In the genomic region with DNA sequence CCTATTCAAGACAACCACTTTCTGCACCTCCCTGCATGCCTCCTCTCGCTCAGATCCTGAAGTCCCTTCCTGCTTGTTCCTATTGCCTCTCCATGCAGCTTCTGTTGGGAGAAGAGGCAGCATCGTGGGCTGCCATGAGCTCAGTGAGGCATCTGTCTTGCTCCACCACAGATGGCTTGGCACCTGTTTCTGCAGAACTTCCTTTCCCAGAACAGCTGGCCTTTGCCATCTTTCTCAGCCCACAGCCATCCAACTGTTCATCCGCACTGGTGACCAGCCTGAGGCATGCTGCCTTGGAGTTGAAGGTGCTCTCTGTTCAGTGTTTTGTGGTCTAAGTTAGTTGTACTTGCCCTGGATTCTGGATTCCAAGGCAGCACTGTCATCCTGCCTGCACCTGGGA, we compare ENCODE assay signal across 11 mouse cellular contexts.
DNase-seq lines count a peak whose midpoint lies in the region; ATAC-seq and TF ChIP-seq lines count a peak whose summit lies in the region.
"Had no signal": no experiment of that assay in that cellular context is flagged by ENCODE, and none has a peak within 500 bp of the region (broad histone marks: within the 10 kb centered on the region; RNA-seq: fewer than 3 reads in every experiment).

No protein-coding gene starts in this region.

- no peak overlapping the region for H3K4me2 ChIP-seq in hindbrain, embryonic 11.5 days (replicated peaks; ENCODE audit: low read depth, low read length)
- H3K4me2 ChIP-seq: heart, embryonic 15.5 days; kidney, embryonic 15.5 days had no signal

- 86% methylated on average over 3 of the region's 3 CpGs for WGBS in hindbrain, embryonic 10.5 days
- WGBS in hindbrain, embryonic 11.5 days, result 84% methylated on average over 3 of the region's 3 CpGs

- H3K9me3 ChIP-seq in hindbrain, embryonic 10.5 days, result no peaks in the 10 kb centered on the region
- no peaks in the 10 kb centered on the region for H3K9me3 ChIP-seq in hindbrain, embryonic 11.5 days (ENCODE audit: control insufficient read depth, low read length)
- H3K9me3 ChIP-seq: heart, embryonic 15.5 days had no signal

- intact Hi-C loops in left cerebral cortex, adult 2 months (cut with DNase I), result loop anchor here (5.0 kb wide), 3 partner anchors 204 to 561 kb away; a partner anchor contains a TSS
- intact Hi-C loops in gastrocnemius, adult 2 months (cut with DNase I), result no loop called here

- H3K4me1 ChIP-seq in hindbrain, embryonic 10.5 days (replicated peaks), result peaks cover 11% of the 10 kb centered on the region; the same call in 1 of the 2 replicates
- H3K4me1 ChIP-seq in hindbrain, embryonic 11.5 days (replicated peaks; ENCODE audit: control insufficient read depth, insufficient read depth, low read length), result no peaks in the 10 kb centered on the region
- H3K4me1 ChIP-seq: kidney, embryonic 15.5 days had no signal

- no peak for ATAC-seq in hindbrain, embryonic 11.5 days (ENCODE audit: low FRiP score)
- ATAC-seq in granulocyte monocyte progenitor cell, adult 5-6 weeks (replicated peaks; ENCODE audit: poor library complexity, severe bottlenecking), result no peak

- no peak for DNase-seq in hindbrain, embryonic 10.5 days (ENCODE audit: low spot score)
- no peak for DNase-seq in hindbrain, embryonic 11.5 days (ENCODE audit: low spot score)
- DNase-seq in frontal cortex, postnatal 14 days (ENCODE audit: low spot score in 2 of 2), result peak; percentile 27 to 28
- DNase-seq in left cerebral cortex, adult 2 months (ENCODE audit: extremely low spot score in 1 of 2, low spot score in 2 of 2), result peak; percentile 21 to 72
- peak; percentile 54 to 63 for DNase-seq in right cerebral cortex, postnatal 36 days (ENCODE audit: low spot score in 2 of 2)
- no peak for DNase-seq in lung, postnatal 10 days
- no peak for DNase-seq in gastrocnemius, adult 2 months
- DNase-seq: midbrain, embryonic 14.5 days had no signal

- H3K27me3 ChIP-seq in hindbrain, embryonic 10.5 days (ENCODE audit: insufficient read depth, poor library complexity, severe bottlenecking), result no peaks in the 10 kb centered on the region
- H3K27me3 ChIP-seq in hindbrain, embryonic 11.5 days (ENCODE audit: control insufficient read depth, insufficient read depth, low read length), result no peaks in the 10 kb centered on the region
- H3K27me3 ChIP-seq: heart, embryonic 15.5 days; kidney, embryonic 15.5 days had no signal

- no peaks in the 10 kb centered on the region for H3K36me3 ChIP-seq in hindbrain, embryonic 10.5 days
- no peaks in the 10 kb centered on the region for H3K36me3 ChIP-seq in hindbrain, embryonic 11.5 days (ENCODE audit: control insufficient read depth, insufficient read depth, low read length)
- H3K36me3 ChIP-seq: heart, embryonic 15.5 days; kidney, embryonic 15.5 days had no signal

- H3K4me3 ChIP-seq in hindbrain, embryonic 10.5 days, result no peak overlapping the region
- no peak overlapping the region for H3K4me3 ChIP-seq in hindbrain, embryonic 11.5 days (ENCODE audit: low read depth, low read length)
- no peak overlapping the region for H3K4me3 ChIP-seq in left cerebral cortex, adult 2 months
- no peak overlapping the region for H3K4me3 ChIP-seq in gastrocnemius, adult 2 months
- H3K4me3 ChIP-seq: heart, embryonic 15.5 days; kidney, embryonic 15.5 days had no signal

- TF ChIP-seq CTCF in left cerebral cortex, adult 2 months (IDR thresholded peaks at IDR 0.05), result no peak
- no peak for TF ChIP-seq CTCF in gastrocnemius, adult 2 months (IDR thresholded peaks at IDR 0.05)

- H3K9ac ChIP-seq in hindbrain, embryonic 11.5 days (ENCODE audit: low read depth, low read length), result no peak overlapping the region
- H3K9ac ChIP-seq: heart, embryonic 15.5 days; kidney, embryonic 15.5 days had no signal

- peak overlapping the region; percentile 67 for H3K27ac ChIP-seq in hindbrain, embryonic 10.5 days
- H3K27ac ChIP-seq in hindbrain, embryonic 11.5 days (ENCODE audit: low read depth, low read length), result no peak overlapping the region
- no peak overlapping the region for H3K27ac ChIP-seq in left cerebral cortex, adult 2 months
- H3K27ac ChIP-seq in gastrocnemius, adult 2 months, result no peak overlapping the region
- H3K27ac ChIP-seq: heart, embryonic 15.5 days; kidney, embryonic 15.5 days had no signal

Comparison
In these comparisons a context has a peak if more than half of its experiments do, and no peak if none do; other contexts are left out.
1. DNase-seq: peak in frontal cortex, postnatal 14 days (2 of 2), left cerebral cortex, adult 2 months (2 of 2) and right cerebral cortex, postnatal 36 days (2 of 2); none in hindbrain, embryonic 10.5 days (single experiment), hindbrain, embryonic 11.5 days (single experiment), lung, postnatal 10 days (single experiment) and gastrocnemius, adult 2 months (single experiment).